Mouse (Mus musculus) forebrain, embryonic 10.5 days (tissue): ENCODE results near the gene Tsc22d3. TPM values are rescaled to one million over a fixed set of nuclear protein-coding genes. Genes with fewer than 3 reads are reported as not detected.
A peak's percentile ranks its signal among the peaks of the same experiment; 100 is the strongest.

ENCODE experiments used
- DNase-seq: peaks from one replicate; pipeline ENCODE4 v3.0.0-alpha.2; 2017; ENCODE audit warnings: low spot score; ENCODE audit errors: extremely low spot score
- H3K27ac ChIP-seq: fragments of 300-500 bp; sonication (generic); 2 replicates; pipeline ENCODE4 v1.5.1; 2016; ENCODE audit warnings: mild to moderate bottlenecking
- H3K27me3 ChIP-seq: fragments of 300-500 bp; sonication (generic); 2 replicates; pipeline ENCODE4 v1.6.1; 2016; ENCODE audit warnings: mild to moderate bottlenecking; ENCODE audit not compliant: poor library complexity, severe bottlenecking
- H3K36me3 ChIP-seq: fragments of 300-500 bp; sonication (generic); replicated peaks from 2 replicates; pipeline ENCODE4 v1.6.1; 2016; ENCODE audit warnings: mild to moderate bottlenecking, moderate library complexity
- H3K4me1 ChIP-seq: fragments of 300-500 bp; sonication (generic); 2 replicates; pipeline ENCODE4 v1.6.1; 2016
- H3K4me3 ChIP-seq: fragments of 300-500 bp; sonication (generic); 2 replicates; pipeline ENCODE4 v1.5.1; 2016; ENCODE audit warnings: mild to moderate bottlenecking, moderate library complexity
- H3K9me3 ChIP-seq: fragments of 300-500 bp; sonication (generic); 2 replicates; pipeline ENCODE4 v1.6.1; 2016; ENCODE audit warnings: mild to moderate bottlenecking, moderate library complexity
- WGBS: fragments of 180-500 bp; shearing (Covaris S2); methylation state at CpG from one replicate; pipeline ENCODE4 v1.1.7; 2016; 5-methylcytosine and 5-hydroxymethylcytosine counted together
- polyA plus RNA-seq: library from polyadenylated mRNA; unstranded; fragments of >200 nt; fragmentation: Nextera tagmentation; extraction: Ambion mirVana; gene quantifications from 2 replicates; pipeline ENCODE4 v1.2.1, GENCODE M21; 2016

The Tsc22d3 gene
- polyA plus RNA-seq, 1 experiment from 2014 or later: 93.8 TPM

- H3K27ac ChIP-seq: no peak overlapping the region
- H3K36me3 ChIP-seq: peaks cover 7% of the 10 kb centered on the region
- no peaks in the 10 kb centered on the region for H3K9me3 ChIP-seq
- no peak overlapping the region for H3K4me3 ChIP-seq
- 77% methylated on average over 1 of the region's 1 CpGs for WGBS
- H3K4me1 ChIP-seq: 0 out of 2 replicates have a peak, but pooled peaks cover 3% of the 10 kb centered on the region
- DNase-seq: no peak
- peaks cover 94% of the 10 kb centered on the region for H3K27me3 ChIP-seq
Observed at GRCm38 (mm10) chrX:140535487-140535886, 65.0 kb downstream of the Tsc22d3 start.

GRCm38 (mm10) chrX:140534306-140534705 lies 66.2 kb downstream of the Tsc22d3 start:
- no peak for DNase-seq
- no peak overlapping the region for H3K4me3 ChIP-seq
- H3K27me3 ChIP-seq: peaks cover 94% of the 10 kb centered on the region
- no peak overlapping the region for H3K27ac ChIP-seq
- WGBS: 81% methylated on average over 3 of the region's 3 CpGs
- H3K4me1 ChIP-seq: 0 out of 2 replicates have a peak, but pooled peaks cover 3% of the 10 kb centered on the region
- H3K36me3 ChIP-seq: no peaks in the 10 kb centered on the region
- H3K9me3 ChIP-seq: no peaks in the 10 kb centered on the region

GRCm38 (mm10) chrX:140532325-140532724 lies 68.1 kb downstream of the Tsc22d3 start:
- no peaks in the 10 kb centered on the region for H3K9me3 ChIP-seq
- H3K27me3 ChIP-seq: peaks cover 94% of the 10 kb centered on the region
- H3K4me1 ChIP-seq: no peaks in the 10 kb centered on the region
- no peaks in the 10 kb centered on the region for H3K36me3 ChIP-seq
- WGBS: 89% methylated on average over 6 of the region's 6 CpGs
- DNase-seq: no peak
- no peak overlapping the region for H3K27ac ChIP-seq
- no peak overlapping the region for H3K4me3 ChIP-seq

GRCm38 (mm10) chrX:140531356-140531755 lies 69.1 kb downstream of the Tsc22d3 start:
- no peak for DNase-seq
- WGBS: 92% methylated on average over 2 of the region's 2 CpGs
- Histone ChIP-seq H3K4me3 (no peak overlapping the region), H3K4me1 (no peaks in the 10 kb centered on the region), H3K27me3 (peaks cover 94% of the 10 kb centered on the region), H3K36me3 (no peaks in the 10 kb centered on the region), H3K9me3 (no peaks in the 10 kb centered on the region), H3K27ac (no peak overlapping the region)

GRCm38 (mm10) chrX:140530632-140531031 lies 69.8 kb downstream of the Tsc22d3 start:
- Histone ChIP-seq H3K36me3 (no peaks in the 10 kb centered on the region), H3K9me3 (no peaks in the 10 kb centered on the region), H3K4me3 (no peak overlapping the region), H3K4me1 (no peaks in the 10 kb centered on the region), H3K27ac (no peak overlapping the region), H3K27me3 (peaks cover 97% of the 10 kb centered on the region)
- 83% methylated on average over 5 of the region's 5 CpGs for WGBS
- no peak for DNase-seq

- no peaks in the 10 kb centered on the region for H3K9me3 ChIP-seq
- no peak overlapping the region for H3K4me3 ChIP-seq
- H3K27ac ChIP-seq: no peak overlapping the region
- peaks cover 95% of the 10 kb centered on the region for H3K27me3 ChIP-seq
- WGBS: 83% methylated on average over 5 of the region's 5 CpGs
- no peak for DNase-seq
- no peaks in the 10 kb centered on the region for H3K36me3 ChIP-seq
- H3K4me1 ChIP-seq: no peaks in the 10 kb centered on the region
Observed at GRCm38 (mm10) chrX:140529074-140529561, 71.3 kb downstream of the Tsc22d3 start.

GRCm38 (mm10) chrX:140527231-140527630 lies 73.2 kb downstream of the Tsc22d3 start:
- Histone ChIP-seq H3K9me3 (no peaks in the 10 kb centered on the region), H3K4me3 (no peak overlapping the region), H3K4me1 (peaks cover 2% of the 10 kb centered on the region; the same call in 1 of the 2 replicates), H3K27me3 (peaks cover 97% of the 10 kb centered on the region), H3K27ac (no peak overlapping the region), H3K36me3 (no peaks in the 10 kb centered on the region)
- DNase-seq: no peak
- 73% methylated on average over 6 of the region's 6 CpGs for WGBS

GRCm38 (mm10) chrX:140526253-140526618 lies 74.2 kb downstream of the Tsc22d3 start:
- Histone ChIP-seq H3K27ac (no peak overlapping the region), H3K36me3 (no peaks in the 10 kb centered on the region), H3K9me3 (no peaks in the 10 kb centered on the region), H3K27me3 (peaks cover 97% of the 10 kb centered on the region), H3K4me1 (peaks cover 7% of the 10 kb centered on the region), H3K4me3 (no peak overlapping the region)
- DNase-seq: no peak
- WGBS: 89% methylated on average over 5 of the region's 5 CpGs

GRCm38 (mm10) chrX:140525604-140526252 lies 74.7 kb downstream of the Tsc22d3 start:
- DNase-seq: no peak
- Histone ChIP-seq H3K4me3 (no peak overlapping the region), H3K27me3 (peaks cover 96% of the 10 kb centered on the region), H3K4me1 (peaks cover 8% of the 10 kb centered on the region), H3K27ac (no peak overlapping the region), H3K9me3 (no peaks in the 10 kb centered on the region), H3K36me3 (no peaks in the 10 kb centered on the region)
- WGBS: 90% methylated on average over 7 of the region's 7 CpGs

GRCm38 (mm10) chrX:140524231-140524630 lies 76.2 kb downstream of the Tsc22d3 start:
- no peaks in the 10 kb centered on the region for H3K9me3 ChIP-seq
- H3K4me3 ChIP-seq: no peak overlapping the region
- no peak for DNase-seq
- WGBS: 88% methylated on average over 5 of the region's 5 CpGs
- no peaks in the 10 kb centered on the region for H3K36me3 ChIP-seq
- H3K4me1 ChIP-seq: peaks cover 20% of the 10 kb centered on the region
- H3K27ac ChIP-seq: no peak overlapping the region
- peaks cover 96% of the 10 kb centered on the region for H3K27me3 ChIP-seq

- 67% methylated on average over 14 of the region's 14 CpGs for WGBS
- Histone ChIP-seq H3K27me3 (peaks cover 96% of the 10 kb centered on the region), H3K4me1 (peaks cover 20% of the 10 kb centered on the region), H3K4me3 (no peak overlapping the region), H3K9me3 (no peaks in the 10 kb centered on the region), H3K27ac (no peak overlapping the region), H3K36me3 (no peaks in the 10 kb centered on the region)
- DNase-seq: no peak
Observed at GRCm38 (mm10) chrX:140522071-140522765, 78.2 kb downstream of the Tsc22d3 start.

GRCm38 (mm10) chrX:140520146-140521102 lies 80.0 kb downstream of the Tsc22d3 start:
- WGBS: 28% methylated on average over 25 of the region's 25 CpGs
- Histone ChIP-seq H3K27me3 (peaks cover 96% of the 10 kb centered on the region), H3K36me3 (no peaks in the 10 kb centered on the region), H3K9me3 (no peaks in the 10 kb centered on the region), H3K4me3 (peak overlapping the region; percentile 36), H3K4me1 (peaks cover 20% of the 10 kb centered on the region), H3K27ac (peak overlapping the region; percentile 73)
- DNase-seq: peak; percentile 77
